Mouse (Mus musculus): ENCODE measurements at regions not wholly inside any gene's neighbourhood (a gene's known extent, or its start where the extent isn't known, plus 50 kb on each side); places are given as distances from the start of the nearest gene placed in this dataset.

- ATAC-seq (no peak), DNase-seq (ENCODE audit: low spot score) (no peak)
- no peaks in the 10 kb centered on the region for H3K36me3 ChIP-seq (ENCODE audit: control insufficient read depth, insufficient read depth, low read length)
- 43% methylated on average over 8 of the region's 8 CpGs for WGBS
- H3K4me1 ChIP-seq (ENCODE audit: control insufficient read depth, insufficient read depth, low read length), result no peaks in the 10 kb centered on the region
- no peak overlapping the region for H3K4me2 ChIP-seq (ENCODE audit: low read length)
- H3K9ac ChIP-seq (ENCODE audit: low read length), result no peak overlapping the region
- H3K9me3 ChIP-seq (replicated peaks; ENCODE audit: control insufficient read depth, low read length), result no peaks in the 10 kb centered on the region
- no peak overlapping the region for H3K27ac ChIP-seq (ENCODE audit: low read depth, low read length)
- no peaks in the 10 kb centered on the region for H3K27me3 ChIP-seq (replicated peaks; ENCODE audit: control insufficient read depth, insufficient read depth, low read length)
- H3K4me3 ChIP-seq (ENCODE audit: low read depth, low read length), result no peak overlapping the region
Observed at GRCm38 (mm10) chr1:119119863-119120569, 66.6 kb upstream of the Gli2 start.

GRCm38 (mm10) chr1:119115106-119115674 lies 61.8 kb upstream of the Gli2 start:
- H3K9ac ChIP-seq (ENCODE audit: low read length), result no peak overlapping the region
- no peaks in the 10 kb centered on the region for H3K27me3 ChIP-seq (replicated peaks; ENCODE audit: control insufficient read depth, insufficient read depth, low read length)
- H3K4me1 ChIP-seq (ENCODE audit: control insufficient read depth, insufficient read depth, low read length), result no peaks in the 10 kb centered on the region
- H3K36me3 ChIP-seq (ENCODE audit: control insufficient read depth, insufficient read depth, low read length), result no peaks in the 10 kb centered on the region
- H3K4me2 ChIP-seq (ENCODE audit: low read length), result no peak overlapping the region
- no peak overlapping the region for H3K4me3 ChIP-seq (ENCODE audit: low read depth, low read length)
- 83% methylated on average over 7 of the region's 7 CpGs for WGBS
- no peak for ATAC-seq
- H3K9me3 ChIP-seq (replicated peaks; ENCODE audit: control insufficient read depth, low read length), result no peaks in the 10 kb centered on the region
- DNase-seq (ENCODE audit: low spot score), result no peak
- no peak overlapping the region for H3K27ac ChIP-seq (ENCODE audit: low read depth, low read length)

DNA sequence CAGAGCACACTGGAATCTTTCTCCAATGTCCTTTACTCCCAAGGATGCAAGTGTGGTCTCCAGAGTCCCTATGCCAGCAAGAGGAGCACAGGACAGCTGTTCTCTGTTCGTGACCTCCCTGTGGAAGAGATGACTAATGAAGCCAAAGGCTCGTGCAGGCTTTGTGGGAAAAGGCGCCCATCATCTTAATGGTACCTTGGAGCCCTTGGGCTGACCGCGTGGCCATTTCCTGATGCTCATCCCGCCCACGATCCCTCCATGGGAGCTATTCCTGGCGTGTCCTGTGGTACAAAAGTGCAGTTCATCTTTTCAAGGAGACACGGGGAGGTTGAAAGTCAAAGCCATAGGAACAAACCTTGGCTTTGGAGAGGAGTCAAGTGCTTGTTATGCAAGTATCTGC lies 55.2 kb upstream of the Gli2 start:
- no peak overlapping the region for H3K4me3 ChIP-seq (ENCODE audit: low read depth, low read length)
- 87% methylated on average over 9 of the region's 9 CpGs for WGBS
- no peak overlapping the region for H3K9ac ChIP-seq (ENCODE audit: low read length)
- H3K9me3 ChIP-seq (replicated peaks; ENCODE audit: control insufficient read depth, low read length), result no peaks in the 10 kb centered on the region
- no peaks in the 10 kb centered on the region for H3K4me1 ChIP-seq (ENCODE audit: control insufficient read depth, insufficient read depth, low read length)
- ATAC-seq (no peak), DNase-seq (ENCODE audit: low spot score) (no peak)
- no peaks in the 10 kb centered on the region for H3K36me3 ChIP-seq (ENCODE audit: control insufficient read depth, insufficient read depth, low read length)
- no peak overlapping the region for H3K4me2 ChIP-seq (ENCODE audit: low read length)
- H3K27ac ChIP-seq (ENCODE audit: low read depth, low read length), result no peak overlapping the region
- H3K27me3 ChIP-seq (replicated peaks; ENCODE audit: control insufficient read depth, insufficient read depth, low read length), result no peaks in the 10 kb centered on the region

GRCm38 (mm10) chr1:119106246-119106975 lies 53.0 kb upstream of the Gli2 start:
- DNase-seq (ENCODE audit: low spot score), result no peak
- WGBS, result 80% methylated on average over 18 of the region's 18 CpGs
- Histone ChIP-seq H3K27ac (ENCODE audit: low read depth, low read length) (no peak overlapping the region), H3K4me1 (ENCODE audit: control insufficient read depth, insufficient read depth, low read length) (no peaks in the 10 kb centered on the region), H3K36me3 (ENCODE audit: control insufficient read depth, insufficient read depth, low read length) (no peaks in the 10 kb centered on the region), H3K9ac (ENCODE audit: low read length) (no peak overlapping the region), H3K27me3 (replicated peaks; ENCODE audit: control insufficient read depth, insufficient read depth, low read length) (no peaks in the 10 kb centered on the region), H3K9me3 (replicated peaks; ENCODE audit: control insufficient read depth, low read length) (no peaks in the 10 kb centered on the region), H3K4me3 (ENCODE audit: low read depth, low read length) (no peak overlapping the region), H3K4me2 (ENCODE audit: low read length) (no peak overlapping the region)
- no peak for ATAC-seq
